ENCODE assay signal across 9 mouse cellular contexts in genomic region chr8:120465710-120466109, GRCm38 (mm10).
A peak's percentile ranks its signal among the peaks of the same experiment; 100 is the strongest.
DNase-seq lines count a peak whose midpoint lies in the region; ATAC-seq lines count a peak whose summit lies in the region.
"Had no signal": no experiment of that assay in that cellular context is flagged by ENCODE, and none has a peak within 500 bp of the region (broad histone marks: within the 10 kb centered on the region; RNA-seq: fewer than 3 reads in every experiment).

No protein-coding gene starts in this region.

- H3K4me3 ChIP-seq in kidney, embryonic 16.5 days (ENCODE audit: low read length): no peak overlapping the region
- H3K4me3 ChIP-seq in brown adipose tissue, adult 24 weeks (ENCODE audit: insufficient read depth, low read depth, low read length): no peak overlapping the region
- H3K4me3 ChIP-seq in stomach, embryonic 14.5 days (ENCODE audit: low read depth, low read length): no peak overlapping the region
- H3K4me3 ChIP-seq: midbrain, embryonic 12.5 days had no signal

- H3K27me3 ChIP-seq in kidney, embryonic 16.5 days (ENCODE audit: insufficient read depth, low read length): no peaks in the 10 kb centered on the region
- H3K27me3 ChIP-seq in stomach, embryonic 14.5 days (ENCODE audit: control insufficient read depth, insufficient read depth, low read length): no peaks in the 10 kb centered on the region

- no peaks in the 10 kb centered on the region for H3K36me3 ChIP-seq in kidney, embryonic 16.5 days (ENCODE audit: insufficient read depth, low read length)
- H3K36me3 ChIP-seq in stomach, embryonic 14.5 days (ENCODE audit: control insufficient read depth, insufficient read depth, low read length): no peaks in the 10 kb centered on the region
- H3K36me3 ChIP-seq: midbrain, embryonic 12.5 days had no signal

- no peak overlapping the region for H3K27ac ChIP-seq in kidney, embryonic 16.5 days (ENCODE audit: low read length)
- peak overlapping the region; percentile 68 for H3K27ac ChIP-seq in brown adipose tissue, adult 24 weeks (replicated peaks; ENCODE audit: low read depth, low read length)
- H3K27ac ChIP-seq in stomach, embryonic 14.5 days (ENCODE audit: low read length): no peak overlapping the region; the same call in 1 of the 2 replicates
- H3K27ac ChIP-seq: midbrain, embryonic 12.5 days had no signal

- no peak overlapping the region for H3K4me2 ChIP-seq in kidney, embryonic 16.5 days (replicated peaks; ENCODE audit: low read depth, low read length)
- no peak overlapping the region for H3K4me2 ChIP-seq in stomach, embryonic 14.5 days (replicated peaks; ENCODE audit: low read depth, low read length)
- H3K4me2 ChIP-seq: midbrain, embryonic 12.5 days had no signal

- 23% methylated on average over 8 of the region's 8 CpGs for WGBS in kidney, embryonic 16.5 days
- WGBS in stomach, embryonic 14.5 days: 11% methylated on average over 8 of the region's 8 CpGs

- 0 out of 2 replicates have a peak, but pooled peaks have one; percentile 13 for ATAC-seq in kidney, embryonic 16.5 days (ENCODE audit: low FRiP score, low TSS enrichment)
- peak; percentile 30; the same call in 1 of the 2 replicates for ATAC-seq in stomach, embryonic 14.5 days (ENCODE audit: insufficient number of reproducible peaks, insufficient read depth, low FRiP score, low read depth)
- ATAC-seq in megakaryocyte-erythroid progenitor cell, adult 5-6 weeks (replicated peaks; ENCODE audit: low FRiP score, low TSS enrichment, poor library complexity, severe bottlenecking): no peak

- peaks cover 36% of the 10 kb centered on the region for H3K4me1 ChIP-seq in kidney, embryonic 16.5 days (ENCODE audit: insufficient read depth, low read length)
- peaks cover 5% of the 10 kb centered on the region; the same call in 1 of the 2 replicates for H3K4me1 ChIP-seq in brown adipose tissue, adult 24 weeks (ENCODE audit: control insufficient read depth, insufficient read depth, insufficient read length, low read length)
- peaks cover 40% of the 10 kb centered on the region for H3K4me1 ChIP-seq in stomach, embryonic 14.5 days (ENCODE audit: control insufficient read depth, insufficient read depth, low read length)

- no peak overlapping the region for H3K9ac ChIP-seq in kidney, embryonic 16.5 days (replicated peaks; ENCODE audit: low read length)
- H3K9ac ChIP-seq in stomach, embryonic 14.5 days (replicated peaks; ENCODE audit: low read depth, low read length): no peak overlapping the region
- H3K9ac ChIP-seq: midbrain, embryonic 12.5 days had no signal

- H3K9me3 ChIP-seq in kidney, embryonic 16.5 days (ENCODE audit: low read length): no peaks in the 10 kb centered on the region
- no peaks in the 10 kb centered on the region for H3K9me3 ChIP-seq in stomach, embryonic 14.5 days (ENCODE audit: control insufficient read depth, low read depth, low read length)
- H3K9me3 ChIP-seq: midbrain, embryonic 12.5 days had no signal

- DNase-seq in kidney, adult 11 months: no peak
- DNase-seq in frontal cortex, postnatal 25 days (ENCODE audit: low spot score in 2 of 2): peak; percentile 49 to 54
- peak; percentile 43 to 57 for DNase-seq in left cerebral cortex, postnatal 36 days (ENCODE audit: low spot score in 2 of 2)
- DNase-seq in cerebellum, adult 9-10 months: no peak

- intact Hi-C loops in left cerebral cortex, postnatal 36 days (cut with DNase I): no loop called here

Comparison
In these comparisons a context has a peak if more than half of its experiments do, and no peak if none do; other contexts are left out.
1. DNase-seq: peak in frontal cortex, postnatal 25 days (2 of 2) and left cerebral cortex, postnatal 36 days (2 of 2); none in kidney, adult 11 months (single experiment) and cerebellum, adult 9-10 months (single experiment).